Mouse (Mus musculus): ENCODE results near the gene Pcdh19. TPM values are rescaled to one million over a fixed set of nuclear protein-coding genes. Genes with fewer than 3 reads are reported as not detected.

The Pcdh19 gene
- polyA plus RNA-seq, 1 experiment from 2014 or later = 0.58 TPM

GRCm38 (mm10) chrX:133602068-133602467 is 86.7 kb downstream of the Pcdh19 start:
- Histone ChIP-seq H3K4me2 (no peak overlapping the region), H3K4me1 (replicated peaks) (no peaks in the 10 kb centered on the region), H3K27me3 (no peaks in the 10 kb centered on the region), H3K27ac (no peak overlapping the region), H3K4me3 (no peak overlapping the region), H3K9me3 (replicated peaks) (no peaks in the 10 kb centered on the region), H3K36me3 (no peaks in the 10 kb centered on the region), H3K9ac (no peak overlapping the region)
- 54% methylated on average over 2 of the region's 2 CpGs for WGBS
- no peak for ATAC-seq (replicated peaks; ENCODE audit: insufficient number of reproducible peaks, insufficient read depth, low FRiP score, low read depth)

GRCm38 (mm10) chrX:133601658-133602057 is 87.1 kb downstream of the Pcdh19 start:
- no peaks in the 10 kb centered on the region for H3K4me1 ChIP-seq (replicated peaks)
- no peak for ATAC-seq (replicated peaks; ENCODE audit: insufficient number of reproducible peaks, insufficient read depth, low FRiP score, low read depth)
- no peak overlapping the region for H3K9ac ChIP-seq
- H3K4me3 ChIP-seq = no peak overlapping the region
- no peak overlapping the region for H3K27ac ChIP-seq
- H3K9me3 ChIP-seq (replicated peaks) = no peaks in the 10 kb centered on the region
- WGBS = 30% methylated on average over 1 of the region's 1 CpGs
- H3K36me3 ChIP-seq = no peaks in the 10 kb centered on the region
- H3K27me3 ChIP-seq = no peaks in the 10 kb centered on the region
- no peak overlapping the region for H3K4me2 ChIP-seq

- Histone ChIP-seq H3K4me2 (no peak overlapping the region), H3K27me3 (no peaks in the 10 kb centered on the region), H3K36me3 (no peaks in the 10 kb centered on the region), H3K4me3 (no peak overlapping the region), H3K9me3 (replicated peaks) (no peaks in the 10 kb centered on the region), H3K9ac (no peak overlapping the region), H3K27ac (no peak overlapping the region), H3K4me1 (replicated peaks) (no peaks in the 10 kb centered on the region)
- no peak for ATAC-seq (replicated peaks; ENCODE audit: insufficient number of reproducible peaks, insufficient read depth, low FRiP score, low read depth)
- WGBS = 40% methylated on average over 2 of the region's 2 CpGs
These were observed 87.6 kb downstream of the Pcdh19 start for GRCm38 (mm10) chrX:133601195-133601594.

- Histone ChIP-seq H3K4me2 (no peak overlapping the region), H3K9ac (no peak overlapping the region), H3K27me3 (no peaks in the 10 kb centered on the region), H3K27ac (no peak overlapping the region), H3K36me3 (no peaks in the 10 kb centered on the region), H3K4me1 (replicated peaks) (no peaks in the 10 kb centered on the region), H3K4me3 (no peak overlapping the region), H3K9me3 (replicated peaks) (no peaks in the 10 kb centered on the region)
- ATAC-seq (replicated peaks; ENCODE audit: insufficient number of reproducible peaks, insufficient read depth, low FRiP score, low read depth) = no peak
- WGBS = 64% methylated on average over 4 of the region's 4 CpGs
These were observed 113.0 kb downstream of the Pcdh19 start for GRCm38 (mm10) chrX:133575601-133576382.

GRCm38 (mm10) chrX:133565355-133565754 is 123.4 kb downstream of the Pcdh19 start:
- no peak overlapping the region for H3K27ac ChIP-seq
- no peak overlapping the region for H3K4me2 ChIP-seq
- no peaks in the 10 kb centered on the region for H3K9me3 ChIP-seq (replicated peaks)
- no peaks in the 10 kb centered on the region for H3K36me3 ChIP-seq
- no peak overlapping the region for H3K9ac ChIP-seq
- H3K4me1 ChIP-seq (replicated peaks) = no peaks in the 10 kb centered on the region
- ATAC-seq (replicated peaks; ENCODE audit: insufficient number of reproducible peaks, insufficient read depth, low FRiP score, low read depth) = no peak
- H3K27me3 ChIP-seq = no peaks in the 10 kb centered on the region
- no peak overlapping the region for H3K4me3 ChIP-seq
- 74% methylated on average over 2 of the region's 2 CpGs for WGBS

Other genes with a start within 250 kb of the Pcdh19 start
- 0.57 and 0.86 TPM in 2 replicates for gene Tnmd, start 162.0 kb upstream of the Pcdh19 start, polyA plus RNA-seq (2015; fragmentation: Nextera tagmentation; extraction: Ambion mirVana)
- 98.4 and 100 TPM in 2 replicates for gene Tspan6, start 209.4 kb upstream of the Pcdh19 start, polyA plus RNA-seq (2015; fragmentation: Nextera tagmentation; extraction: Ambion mirVana)
- 7.6 and 7.9 TPM in 2 replicates for gene Srpx2, start 219.4 kb upstream of the Pcdh19 start, polyA plus RNA-seq (2015; fragmentation: Nextera tagmentation; extraction: Ambion mirVana)